ENCODE assay signal across 16 mouse cellular contexts in the genomic region with DNA sequence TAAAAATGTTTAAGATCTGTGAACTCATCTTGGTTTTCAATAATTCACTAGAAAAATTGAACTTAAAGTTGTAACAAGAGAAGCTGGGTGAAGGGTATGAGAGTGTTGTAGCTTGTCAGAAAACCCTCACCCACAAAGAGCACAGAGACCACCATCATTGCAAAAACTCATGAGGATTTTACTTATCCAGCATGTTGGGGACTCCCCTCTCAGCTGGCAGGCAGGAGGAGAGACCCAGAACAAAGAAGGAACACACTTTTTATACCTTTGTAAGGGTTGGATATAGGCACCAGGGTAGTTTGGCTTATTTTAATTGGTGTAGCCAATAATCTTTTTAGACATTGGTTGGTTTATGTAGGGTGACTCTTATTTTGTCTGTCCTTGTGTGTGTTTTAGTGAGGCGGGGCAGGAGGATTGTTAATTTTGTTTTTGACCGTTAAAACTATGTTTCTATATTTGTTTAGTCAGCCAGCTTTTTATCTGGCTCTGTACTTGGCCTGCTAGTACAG. TPM values are rescaled to one million over a fixed set of nuclear protein-coding genes. Genes with fewer than 3 reads are reported as not detected.
DNase-seq lines count a peak whose midpoint lies in the region; ATAC-seq and TF ChIP-seq lines count a peak whose summit lies in the region.
"Had no signal": no experiment of that assay in that cellular context is flagged by ENCODE, and none has a peak within 500 bp of the region (broad histone marks: within the 10 kb centered on the region; RNA-seq: fewer than 3 reads in every experiment).

No protein-coding gene starts in this region.

- 0 out of 2 replicates have a peak, but pooled peaks cover 7% of the 10 kb centered on the region for H3K36me3 ChIP-seq in hindbrain, embryonic 14.5 days (replicated peaks; ENCODE audit: control insufficient read depth, insufficient read depth)
- H3K36me3 ChIP-seq in hindbrain, embryonic 13.5 days: no peaks in the 10 kb centered on the region
- no peaks in the 10 kb centered on the region for H3K36me3 ChIP-seq in ES-Bruce4 (ENCODE audit: control insufficient read depth, insufficient read depth, low read length, poor library complexity, severe bottlenecking)
- peaks cover 26% of the 10 kb centered on the region for H3K36me3 ChIP-seq in liver, embryonic 15.5 days (replicated peaks)

- no peaks in the 10 kb centered on the region for H3K9me3 ChIP-seq in hindbrain, embryonic 14.5 days (ENCODE audit: control insufficient read depth, low read length)
- H3K9me3 ChIP-seq in hindbrain, embryonic 13.5 days: no peaks in the 10 kb centered on the region
- no peaks in the 10 kb centered on the region for H3K9me3 ChIP-seq in ES-Bruce4 (replicated peaks; ENCODE audit: control insufficient read depth, insufficient read depth, low read length, poor library complexity, severe bottlenecking)
- no peaks in the 10 kb centered on the region for H3K9me3 ChIP-seq in liver, embryonic 15.5 days (replicated peaks)
- H3K9me3 ChIP-seq: embryonic facial prominence, embryonic 13.5 days; forebrain, embryonic 15.5 days; hindbrain, embryonic 10.5 days had no signal

- no peaks in the 10 kb centered on the region for H3K27me3 ChIP-seq in hindbrain, embryonic 14.5 days (ENCODE audit: control insufficient read depth, insufficient read depth, low read length)
- H3K27me3 ChIP-seq in hindbrain, embryonic 13.5 days: no peaks in the 10 kb centered on the region
- no peaks in the 10 kb centered on the region for H3K27me3 ChIP-seq in ES-Bruce4 (ENCODE audit: control insufficient read depth, insufficient read depth, low read length, poor library complexity, severe bottlenecking)
- H3K27me3 ChIP-seq in liver, embryonic 15.5 days: no peaks in the 10 kb centered on the region
- H3K27me3 ChIP-seq: embryonic facial prominence, embryonic 13.5 days; forebrain, embryonic 15.5 days had no signal

- H3K4me2 ChIP-seq in hindbrain, embryonic 14.5 days (replicated peaks): peak overlapping the region; percentile 58; the same call in 1 of the 2 replicates
- H3K4me2 ChIP-seq in hindbrain, embryonic 13.5 days: no peak overlapping the region
- H3K4me2 ChIP-seq in liver, embryonic 15.5 days: peak overlapping the region; percentile 90

- no peak overlapping the region for H3K9ac ChIP-seq in hindbrain, embryonic 14.5 days
- no peak overlapping the region for H3K9ac ChIP-seq in hindbrain, embryonic 13.5 days
- peak overlapping the region; percentile 28; the same call in 1 of the 2 replicates for H3K9ac ChIP-seq in ES-Bruce4 (ENCODE audit: low read depth, poor library complexity, severe bottlenecking)
- no peak overlapping the region for H3K9ac ChIP-seq in liver, embryonic 15.5 days

- no peak for DNase-seq in hindbrain, embryonic 14.5 days (ENCODE audit: low spot score)
- DNase-seq in A20 (ENCODE audit: low read depth, low spot score): peak; percentile 76
- no peak for DNase-seq in lung, adult 18-20 months
- DNase-seq in spleen, postnatal 36 days (ENCODE audit: low spot score in 2 of 2): no peak
- DNase-seq: adrenal gland, postnatal 25 days; cerebellum, postnatal 36 days; kidney, adult 18-20 months; lung, embryonic 14.5 days; right cerebral cortex, postnatal 25 days; thymus, postnatal 14 days had no signal

- 91% methylated on average over 2 of the region's 2 CpGs for WGBS in hindbrain, embryonic 14.5 days
- 94% methylated on average over 2 of the region's 2 CpGs for WGBS in hindbrain, embryonic 13.5 days
- 53% methylated on average over 2 of the region's 2 CpGs for WGBS in liver, embryonic 15.5 days (ENCODE audit: insufficient replicate concordance)

- no peak overlapping the region; the same call in 1 of the 2 replicates for H3K4me3 ChIP-seq in hindbrain, embryonic 14.5 days (replicated peaks; ENCODE audit: low read length)
- H3K4me3 ChIP-seq in hindbrain, embryonic 13.5 days: no peak overlapping the region
- no peak overlapping the region for H3K4me3 ChIP-seq in ES-Bruce4 (ENCODE audit: low read depth, low read length)
- peak overlapping the region; percentile 79 for H3K4me3 ChIP-seq in liver, embryonic 15.5 days (replicated peaks)

- no peak for TF ChIP-seq POLR2A in ES-Bruce4 (IDR thresholded peaks at IDR 0.05; ENCODE audit: insufficient read depth, low read length)

- TF ChIP-seq EP300 in ES-Bruce4 (IDR thresholded peaks at IDR 0.05; ENCODE audit: insufficient read depth, low read depth, low read length): no peak

- H3K4me1 ChIP-seq in hindbrain, embryonic 14.5 days (replicated peaks; ENCODE audit: control insufficient read depth, insufficient read depth, low read length): peaks cover 25% of the 10 kb centered on the region
- peaks cover 37% of the 10 kb centered on the region for H3K4me1 ChIP-seq in hindbrain, embryonic 13.5 days (replicated peaks)
- H3K4me1 ChIP-seq in ES-Bruce4 (ENCODE audit: control insufficient read depth, insufficient read depth, low read length): no peaks in the 10 kb centered on the region
- peaks cover 73% of the 10 kb centered on the region for H3K4me1 ChIP-seq in liver, embryonic 15.5 days (replicated peaks)

- ATAC-seq in hindbrain, embryonic 14.5 days (ENCODE audit: low FRiP score): no peak
- no peak for ATAC-seq in hindbrain, embryonic 13.5 days (ENCODE audit: low FRiP score)
- no peak for ATAC-seq in liver, embryonic 15.5 days (ENCODE audit: insufficient read depth)
- ATAC-seq: forebrain, embryonic 15.5 days had no signal

- H3K27ac ChIP-seq in hindbrain, embryonic 14.5 days: no peak overlapping the region
- no peak overlapping the region for H3K27ac ChIP-seq in hindbrain, embryonic 13.5 days
- no peak overlapping the region for H3K27ac ChIP-seq in ES-Bruce4 (ENCODE audit: insufficient read depth, low read length)
- peak overlapping the region; percentile 99 for H3K27ac ChIP-seq in liver, embryonic 15.5 days (replicated peaks)

- TF ChIP-seq CTCF in ES-Bruce4 (IDR thresholded peaks at IDR 0.05; ENCODE audit: low read depth, low read length): no peak

RNA-seq across cellular contexts. Expression of gene Alad, which starts 1.2 kb away (rescaled TPM):
- polyA plus RNA-seq in hindbrain, embryonic 14.5 days (2014; fragmentation: Nextera tagmentation; extraction: Ambion mirVana): 73.4 and 75.2 TPM in 2 replicates
- polyA plus RNA-seq in hindbrain, embryonic 13.5 days (2015; fragmentation: Nextera tagmentation; extraction: Ambion mirVana): 64.2 and 66.1 TPM in 2 replicates
- 26.9 and 37.3 TPM in 2 replicates for polyA plus RNA-seq in ES-Bruce4 (2011; ENCODE audit: insufficient read depth, insufficient read length, low read depth, missing spikeins)
- polyA plus RNA-seq in liver, embryonic 15.5 days (2015; fragmentation: Nextera tagmentation; extraction: Ambion mirVana): 582 and 589 TPM in 2 replicates

RNA-seq across cellular contexts. Expression of gene Pole3, which starts 3.9 kb away (rescaled TPM):
- 52.7 and 58.3 TPM in 2 replicates for polyA plus RNA-seq in hindbrain, embryonic 14.5 days (2014; fragmentation: Nextera tagmentation; extraction: Ambion mirVana)
- 68.2 and 70.3 TPM in 2 replicates for polyA plus RNA-seq in hindbrain, embryonic 13.5 days (2015; fragmentation: Nextera tagmentation; extraction: Ambion mirVana)
- 32.3 and 34.0 TPM in 2 replicates for polyA plus RNA-seq in ES-Bruce4 (2011; ENCODE audit: insufficient read depth, insufficient read length, low read depth, missing spikeins)
- 51.3 and 52.9 TPM in 2 replicates for polyA plus RNA-seq in liver, embryonic 15.5 days (2015; fragmentation: Nextera tagmentation; extraction: Ambion mirVana)

RNA-seq across cellular contexts. Expression of gene 4933430I17Rik, which starts 4.2 kb away (rescaled TPM):
- polyA plus RNA-seq in hindbrain, embryonic 14.5 days (2014; fragmentation: Nextera tagmentation; extraction: Ambion mirVana): 0.24 and 0.76 TPM in 2 replicates
- 0.55 and 0.82 TPM in 2 replicates for polyA plus RNA-seq in hindbrain, embryonic 13.5 days (2015; fragmentation: Nextera tagmentation; extraction: Ambion mirVana)
- 1.3 and 1.5 TPM in 2 replicates for polyA plus RNA-seq in ES-Bruce4 (2011; ENCODE audit: insufficient read depth, insufficient read length, low read depth, missing spikeins)
- polyA plus RNA-seq in liver, embryonic 15.5 days (2015; fragmentation: Nextera tagmentation; extraction: Ambion mirVana): 0.06 and 0.15 TPM in 2 replicates

RNA-seq across cellular contexts. Expression of gene Hdhd3, which starts 17.7 kb away (rescaled TPM):
- 11.7 and 13.3 TPM in 2 replicates for polyA plus RNA-seq in hindbrain, embryonic 14.5 days (2014; fragmentation: Nextera tagmentation; extraction: Ambion mirVana)
- 13.3 and 15.5 TPM in 2 replicates for polyA plus RNA-seq in hindbrain, embryonic 13.5 days (2015; fragmentation: Nextera tagmentation; extraction: Ambion mirVana)
- polyA plus RNA-seq in ES-Bruce4 (2011; ENCODE audit: insufficient read depth, insufficient read length, low read depth, missing spikeins): 0.51 and 0.75 TPM in 2 replicates
- 7.8 and 9.6 TPM in 2 replicates for polyA plus RNA-seq in liver, embryonic 15.5 days (2015; fragmentation: Nextera tagmentation; extraction: Ambion mirVana)

RNA-seq across cellular contexts. Expression of gene Rgs3, which starts 38.7 kb away (rescaled TPM):
- 35.2 and 42.9 TPM in 2 replicates for polyA plus RNA-seq in hindbrain, embryonic 14.5 days (2014; fragmentation: Nextera tagmentation; extraction: Ambion mirVana)
- 65.3 and 71.0 TPM in 2 replicates for polyA plus RNA-seq in hindbrain, embryonic 13.5 days (2015; fragmentation: Nextera tagmentation; extraction: Ambion mirVana)
- 15.3 and 17.8 TPM in 2 replicates for polyA plus RNA-seq in ES-Bruce4 (2011; ENCODE audit: insufficient read depth, insufficient read length, low read depth, missing spikeins)
- 5.4 and 5.8 TPM in 2 replicates for polyA plus RNA-seq in liver, embryonic 15.5 days (2015; fragmentation: Nextera tagmentation; extraction: Ambion mirVana)
